Mouse (Mus musculus) adrenal gland, postnatal 25 days (tissue): Measurements from ENCODE around the gene Slmap. TPM values are rescaled to one million over a fixed set of nuclear protein-coding genes. Genes with fewer than 3 reads are reported as not detected.
"Not testable (repeated sequence)": the region's sequence is repeated elsewhere in the genome, so short reads cannot be mapped to it uniquely, and the experiment has no call there.

Experiments
- DNase-seq: peaks from one replicate; pipeline ENCODE4 v3.0.0; 2021; ENCODE audit warnings: mixed read lengths
- long read RNA-seq: library from polyadenylated mRNA; stranded (forward); transcript quantifications from one replicate; pipeline ENCODE4 v2.0.0, GENCODE M21; 2021
- total RNA-seq: library from RNA; stranded (reverse); gene quantifications from 2 replicates; pipeline ENCODE4 v1.2.3, GENCODE M21; 2021

Gene Slmap
- 85.2 and 92.0 TPM in 2 replicates for total RNA-seq
- long read RNA-seq, full-length matches to known transcripts, result 6 of 65 reads
- long read RNA-seq, partial matches to known transcripts, result 22 of 65 reads
- long read RNA-seq, other reads (novel, unspliced or antisense), result 37 of 65 reads

GRCm38 (mm10) chr14:26534757-26535479, at the start of gene Slmap:
Gene Slmap (minus strand): TSS chr14:26534931.
- peak; percentile 99 for DNase-seq

GRCm38 (mm10) chr14:26583645-26584044, 48.9 kb upstream of the Slmap start:
- no peak for DNase-seq

GRCm38 (mm10) chr14:26579346-26580343, 44.9 kb upstream of the Slmap start:
- DNase-seq, result peak; percentile 91

- no peak for DNase-seq
Observed at GRCm38 (mm10) chr14:26578791-26579191, 44.1 kb upstream of the Slmap start.

GRCm38 (mm10) chr14:26576255-26576780, 41.6 kb upstream of the Slmap start:
- DNase-seq, result no peak

GRCm38 (mm10) chr14:26573556-26573955, 38.8 kb upstream of the Slmap start, which contains the start of gene Dennd6a:
Gene Dennd6a (plus strand): TSS chr14:26573856.
- not testable (repeated sequence) for DNase-seq

- no peak for DNase-seq
Observed at GRCm38 (mm10) chr14:26571951-26572675, 37.4 kb upstream of the Slmap start.

- no peak for DNase-seq
Observed at GRCm38 (mm10) chr14:26569880-26570279, 35.1 kb upstream of the Slmap start.

- no peak for DNase-seq
Observed at GRCm38 (mm10) chr14:26562247-26562646, 27.5 kb upstream of the Slmap start.

- no peak for DNase-seq
Observed at GRCm38 (mm10) chr14:26558536-26558935, 23.8 kb upstream of the Slmap start.

GRCm38 (mm10) chr14:26557581-26557980, 22.9 kb upstream of the Slmap start:
- no peak for DNase-seq

- DNase-seq, result no peak
Observed at GRCm38 (mm10) chr14:26552853-26553252, 18.1 kb upstream of the Slmap start.

- no peak for DNase-seq
Observed at GRCm38 (mm10) chr14:26552441-26552840, 17.7 kb upstream of the Slmap start.

GRCm38 (mm10) chr14:26550712-26551111, 16.0 kb upstream of the Slmap start:
- no peak for DNase-seq

- no peak for DNase-seq
Observed at GRCm38 (mm10) chr14:26547516-26548488, 13.1 kb upstream of the Slmap start.

- DNase-seq, result no peak
Observed at GRCm38 (mm10) chr14:26542136-26542535, 7.4 kb upstream of the Slmap start.

- DNase-seq, result no peak
Observed at GRCm38 (mm10) chr14:26540577-26540976, 5.8 kb upstream of the Slmap start.

GRCm38 (mm10) chr14:26539241-26539640, 4.5 kb upstream of the Slmap start:
- DNase-seq, result no peak

- DNase-seq, result peak; percentile 59
Observed at GRCm38 (mm10) chr14:26533821-26534756, 642 bp downstream of the Slmap start.
